Mouse (Mus musculus) testis, postnatal 10 days (tissue): ENCODE data around the gene Aldh4a1.

Experiments used
- DNase-seq: peaks from one replicate; pipeline ENCODE4 v3.0.0; 2021; ENCODE audit warnings: low spot score

The Aldh4a1 gene

DNA sequence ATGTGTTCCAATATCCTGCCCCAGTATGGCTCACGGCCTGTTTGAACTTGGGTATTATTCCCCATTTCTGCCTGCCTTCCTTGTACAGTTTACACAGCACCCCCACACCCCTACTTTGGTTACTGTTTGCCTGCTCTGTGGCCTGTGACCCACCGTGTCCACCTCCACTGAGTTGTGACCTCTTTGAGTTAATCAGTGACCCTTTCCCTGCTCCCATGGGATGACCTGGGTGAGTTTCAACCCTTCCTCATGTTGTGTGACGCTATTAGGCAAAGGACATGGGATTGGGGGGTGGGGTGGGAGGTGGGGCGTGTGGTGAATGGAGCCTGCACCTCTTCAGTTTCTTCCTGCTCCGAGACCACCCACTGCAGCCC lies 1.4 kb downstream of the Aldh4a1 start:
- DNase-seq: no peak

DNA sequence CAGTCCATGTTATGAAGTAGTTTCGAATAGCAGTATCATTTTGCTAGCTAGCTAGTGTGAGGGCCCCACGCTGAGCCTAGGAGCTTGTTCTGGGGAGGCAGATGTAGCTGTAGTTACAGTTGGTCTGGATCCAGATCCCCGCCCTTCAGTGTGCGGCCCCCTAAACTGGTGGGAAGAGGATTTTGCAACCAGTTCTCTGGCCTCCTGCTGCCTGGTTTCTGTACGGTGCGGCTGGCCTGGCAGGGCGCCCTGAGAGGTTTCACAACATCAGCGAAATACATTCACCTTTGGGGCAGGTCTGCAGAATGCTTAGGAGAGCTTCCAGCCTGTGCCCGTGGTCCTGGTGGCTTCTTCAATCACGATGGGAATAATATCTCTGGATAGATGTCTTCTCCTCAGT lies 2.0 kb downstream of the Aldh4a1 start:
- DNase-seq: no peak

DNA sequence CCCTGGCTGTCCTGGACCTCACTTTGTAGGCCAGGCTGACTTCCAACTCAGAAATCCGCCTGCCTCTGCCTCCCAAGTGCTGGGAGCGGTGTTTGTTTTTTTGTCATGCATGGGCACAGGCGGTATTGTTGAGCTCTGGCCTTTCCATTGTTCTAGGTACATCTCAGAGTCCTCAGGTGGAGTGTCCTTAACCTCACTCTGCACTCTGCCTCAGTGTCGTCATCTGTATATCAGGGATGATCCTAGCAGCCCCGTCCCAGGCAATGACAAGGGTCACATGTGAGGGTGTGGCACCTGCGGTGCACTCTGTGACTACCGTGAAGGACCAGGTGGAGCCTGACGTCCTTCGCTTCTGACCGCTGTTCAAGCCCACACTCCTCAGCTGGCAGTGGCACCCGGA lies 4.7 kb downstream of the Aldh4a1 start:
- no peak for DNase-seq

DNA sequence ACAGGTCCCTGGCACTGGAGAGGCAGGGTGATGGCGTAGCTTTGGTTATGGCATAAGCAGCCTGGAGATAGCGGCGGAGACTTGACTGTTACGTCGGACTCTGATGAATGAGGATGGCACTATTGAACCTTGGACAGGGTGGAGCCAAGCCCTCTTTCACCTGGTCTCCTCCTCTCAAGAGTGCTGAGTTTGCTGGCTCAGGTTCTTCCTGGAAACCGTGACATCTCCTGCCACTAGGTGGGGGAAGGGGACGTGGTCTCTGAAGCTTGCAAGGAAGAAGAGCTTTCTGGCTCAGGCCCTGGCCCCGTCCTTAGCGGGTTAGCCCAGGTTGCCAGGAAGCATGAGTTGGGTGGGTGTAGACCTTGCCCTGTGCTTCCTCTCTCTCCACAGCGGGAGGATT lies 7.5 kb downstream of the Aldh4a1 start:
- DNase-seq: no peak

DNA sequence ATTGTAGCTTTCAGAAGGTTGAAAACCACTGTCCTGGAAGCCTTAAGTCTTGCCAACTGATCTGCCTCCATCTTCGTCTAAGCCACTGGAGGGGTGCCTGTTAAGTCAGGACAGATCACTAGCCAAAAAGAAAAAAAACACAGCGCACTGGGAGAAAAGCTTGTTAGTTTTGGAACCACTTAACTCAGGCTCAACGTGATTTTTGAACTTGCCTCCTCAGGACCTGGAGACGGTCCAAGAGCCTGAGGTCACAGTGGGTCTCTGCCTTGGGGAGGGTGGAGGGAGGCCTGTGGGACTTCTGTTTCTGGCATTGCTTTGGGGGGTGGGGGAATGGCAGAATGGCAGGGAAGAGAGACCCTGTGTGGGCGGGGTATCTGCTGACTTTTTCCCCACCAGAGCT lies 8.5 kb downstream of the Aldh4a1 start:
- no peak for DNase-seq

DNA sequence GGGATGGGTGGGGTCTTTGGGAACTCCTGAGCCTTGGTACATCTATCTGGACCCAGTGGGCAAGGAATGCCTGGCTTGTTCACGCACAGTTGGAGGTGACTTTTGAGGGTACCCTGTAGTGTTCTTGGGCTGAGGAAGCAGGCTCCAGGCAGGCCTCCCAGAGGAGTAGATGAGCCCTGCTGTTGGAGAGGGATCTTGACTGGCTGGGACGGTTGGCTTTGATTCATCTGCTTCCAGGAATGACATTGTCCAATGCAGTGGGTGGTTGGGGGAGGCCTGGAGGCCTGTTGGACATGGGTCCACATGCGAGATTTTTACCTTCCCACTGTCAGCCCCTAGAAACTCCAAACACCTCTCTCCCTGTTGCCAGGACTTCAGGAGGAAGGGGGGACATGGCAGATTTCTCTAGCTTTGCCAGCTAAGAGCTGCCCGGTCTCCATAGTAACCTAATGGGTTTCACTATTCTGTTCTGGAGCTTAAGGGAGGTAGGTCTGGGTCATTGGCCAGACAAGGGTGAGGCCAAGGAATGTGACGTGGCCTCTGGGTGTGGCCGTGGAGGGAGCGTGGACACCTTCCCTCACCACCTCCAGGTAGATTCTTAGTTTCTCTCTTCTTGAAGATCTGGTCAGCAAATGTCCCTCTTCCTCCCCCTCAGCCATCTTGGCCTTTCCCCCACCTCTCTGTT lies 9.0 kb downstream of the Aldh4a1 start:
- DNase-seq: no peak

DNA sequence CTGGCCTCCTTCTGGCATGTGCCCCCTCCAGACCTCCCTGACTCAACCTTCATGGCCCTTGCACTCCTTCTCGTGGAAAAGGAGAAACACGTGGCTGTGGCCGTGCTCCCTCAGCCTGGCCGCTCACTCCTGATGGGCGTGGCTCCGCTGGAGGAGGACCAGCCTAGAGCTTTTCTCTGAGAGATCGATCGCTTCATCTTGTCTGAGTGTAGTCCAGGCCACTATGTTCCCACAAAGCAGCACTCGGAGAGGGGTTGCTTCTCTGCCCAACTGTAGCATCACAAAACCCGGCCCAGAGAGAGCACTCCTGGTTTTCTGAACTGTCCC lies 9.6 kb downstream of the Aldh4a1 start:
- no peak for DNase-seq

DNA sequence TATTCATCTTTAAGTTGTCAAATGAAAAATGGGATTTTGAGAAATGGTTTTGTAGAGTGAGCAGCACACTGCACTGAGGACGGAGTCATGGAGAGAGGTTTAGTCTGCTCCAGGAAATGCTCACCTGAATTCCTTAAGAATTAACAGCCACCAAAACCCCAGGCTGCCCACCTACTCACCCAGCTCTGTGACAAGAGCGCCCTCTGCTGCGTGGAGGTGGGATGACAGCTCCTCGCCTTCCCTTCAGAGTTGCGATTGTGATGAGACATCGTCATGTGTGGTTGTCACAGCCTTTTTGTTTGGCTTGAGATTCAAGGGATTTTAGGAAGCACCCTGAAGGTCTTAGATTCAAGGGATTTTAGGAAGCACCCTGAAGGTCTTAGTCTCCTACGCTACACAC lies 13.7 kb downstream of the Aldh4a1 start:
- peak; percentile 91 for DNase-seq

DNA sequence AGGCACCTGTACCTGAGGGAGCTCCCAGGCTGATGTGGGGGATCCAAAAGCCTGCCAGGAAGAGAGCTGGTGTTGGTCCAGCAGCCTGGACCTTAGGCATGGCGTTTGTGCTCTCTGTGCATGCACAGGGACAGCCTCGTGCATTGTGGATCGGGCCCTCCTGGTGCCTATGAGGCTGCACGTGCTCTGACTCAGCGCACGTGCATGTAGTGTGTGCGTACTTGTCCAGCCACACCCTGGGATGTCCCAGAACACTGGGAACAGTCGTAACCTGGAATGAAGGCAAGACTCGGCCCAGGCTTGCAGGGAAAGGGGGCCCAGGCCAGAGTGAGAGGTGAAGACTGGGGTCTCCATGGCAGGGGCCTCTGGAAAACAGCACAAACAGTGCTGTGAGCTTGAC lies 15.2 kb downstream of the Aldh4a1 start:
- DNase-seq: no peak

DNA sequence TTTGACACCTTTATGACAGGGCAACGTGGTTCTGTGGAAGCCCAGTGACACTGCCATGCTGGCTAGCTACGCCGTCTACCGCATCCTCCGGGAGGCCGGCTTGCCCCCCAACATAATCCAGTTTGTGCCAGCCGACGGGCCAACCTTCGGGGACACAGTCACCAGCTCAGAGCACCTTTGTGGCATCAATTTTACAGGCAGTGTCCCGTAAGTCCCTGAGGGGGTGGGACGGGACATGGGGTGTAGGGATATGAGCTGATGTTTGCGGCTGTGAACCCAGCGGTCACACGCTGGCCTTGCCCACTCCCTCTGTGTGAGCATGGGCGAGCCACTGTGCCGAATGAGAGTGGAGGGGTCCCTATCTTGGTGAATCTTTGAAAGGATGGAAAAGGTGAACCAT lies 15.7 kb downstream of the Aldh4a1 start:
- no peak for DNase-seq

DNA sequence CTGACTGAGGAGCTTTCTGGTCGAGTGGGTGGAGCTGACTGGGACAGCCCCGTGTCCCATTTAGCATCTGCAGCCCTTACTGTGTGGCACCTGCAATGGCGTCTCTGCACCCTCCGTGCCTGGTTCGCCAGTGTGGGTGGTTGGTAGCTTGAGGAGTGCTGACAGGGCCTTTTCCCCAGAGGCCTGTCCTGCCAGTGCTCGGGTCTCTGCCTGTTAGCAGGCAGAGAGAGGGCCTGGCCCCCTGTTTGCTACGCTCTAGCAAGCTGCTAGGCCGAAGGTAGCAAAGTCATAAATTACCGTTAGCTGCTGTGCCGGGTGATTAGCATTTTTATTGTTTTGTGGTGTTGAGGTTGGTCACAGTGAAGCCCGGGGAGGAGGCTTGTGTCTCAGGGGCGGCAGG lies 17.1 kb downstream of the Aldh4a1 start:
- no peak for DNase-seq

DNA sequence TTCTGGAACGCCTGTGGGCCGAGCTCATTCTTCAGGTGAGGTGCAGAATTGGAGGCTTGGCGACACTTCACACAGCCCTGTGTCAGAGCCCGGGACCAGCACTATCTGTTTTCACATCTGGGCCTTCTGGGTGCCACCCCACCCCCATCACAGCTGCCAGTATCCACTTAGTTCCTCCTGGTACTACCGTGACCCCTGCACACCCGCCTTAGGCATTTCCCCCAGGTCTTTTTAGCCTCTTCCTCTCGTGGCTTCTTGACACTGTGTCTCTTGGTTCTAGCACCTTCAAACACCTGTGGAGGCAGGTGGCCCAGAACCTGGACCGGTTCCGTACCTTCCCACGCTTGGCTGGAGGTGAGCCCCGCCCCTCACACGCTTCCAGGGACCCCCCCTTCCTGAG lies 17.7 kb downstream of the Aldh4a1 start:
- no peak for DNase-seq

DNA sequence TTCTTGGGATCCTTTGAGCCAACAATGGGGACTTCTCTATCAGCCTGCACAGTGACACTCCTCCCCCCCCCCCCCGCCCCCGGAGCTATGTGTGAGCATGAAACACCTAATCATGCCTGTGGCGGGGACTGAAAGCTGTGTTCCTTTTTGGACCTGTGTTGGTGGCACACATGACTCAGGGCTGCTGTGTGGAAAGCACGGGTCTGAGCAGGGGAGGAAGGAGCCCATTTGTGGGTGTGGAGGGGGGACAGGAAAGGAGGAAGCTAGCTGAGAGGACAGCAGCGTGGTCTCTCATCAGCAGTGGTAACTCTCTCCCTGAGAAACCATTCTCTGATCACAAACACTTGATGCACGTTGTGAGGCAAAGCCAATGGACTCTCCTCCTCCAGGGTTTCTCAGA lies 18.1 kb downstream of the Aldh4a1 start:
- DNase-seq: no peak

DNA sequence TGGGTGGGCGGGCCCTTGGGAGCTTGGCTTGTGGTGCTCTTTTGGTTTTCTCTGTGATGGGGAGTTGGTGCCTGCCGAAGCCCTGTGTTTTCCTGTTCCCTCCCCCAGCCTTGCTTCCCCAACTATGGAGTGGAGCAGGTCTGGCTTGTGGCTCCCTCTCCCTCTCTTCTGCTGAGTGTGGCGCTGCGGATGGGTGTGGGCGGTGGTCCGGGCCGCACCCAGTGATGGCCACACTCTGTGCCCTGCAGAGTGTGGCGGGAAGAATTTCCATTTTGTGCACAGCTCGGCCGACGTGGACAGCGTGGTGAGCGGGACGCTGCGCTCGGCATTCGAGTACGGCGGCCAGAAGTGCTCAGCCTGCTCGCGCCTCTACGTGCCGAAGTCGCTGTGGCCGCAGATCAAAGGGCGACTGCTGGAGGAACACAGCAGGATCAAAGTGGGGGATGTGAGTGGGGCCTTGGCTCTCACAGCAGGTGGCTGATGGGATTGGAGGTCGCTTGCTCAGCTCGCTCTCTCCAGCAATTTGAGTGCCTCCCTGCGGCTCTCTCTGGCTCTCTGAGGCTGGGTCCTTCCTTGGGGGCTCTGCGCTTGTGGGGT lies 19.3 kb downstream of the Aldh4a1 start:
- DNase-seq: no peak

DNA sequence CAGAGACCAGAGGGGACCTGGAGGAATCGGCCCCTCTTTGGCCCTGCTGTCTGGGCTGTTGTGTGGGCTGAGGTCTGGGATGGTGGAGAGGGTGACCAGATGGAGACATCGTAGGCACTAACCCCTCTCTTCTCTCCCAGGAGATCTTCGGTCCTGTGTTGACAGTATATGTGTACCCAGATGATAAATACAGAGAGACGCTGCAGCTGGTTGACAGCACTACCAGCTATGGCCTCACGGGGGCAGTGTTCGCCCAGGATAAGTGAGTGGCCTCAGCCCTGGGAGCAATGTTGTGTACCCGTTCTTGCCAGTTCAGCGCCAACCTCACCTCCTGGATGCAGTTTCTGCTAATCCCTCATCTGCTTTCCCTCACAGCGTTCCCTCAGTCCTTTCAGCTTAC lies 21.3 kb downstream of the Aldh4a1 start:
- DNase-seq: peak; percentile 89

DNA sequence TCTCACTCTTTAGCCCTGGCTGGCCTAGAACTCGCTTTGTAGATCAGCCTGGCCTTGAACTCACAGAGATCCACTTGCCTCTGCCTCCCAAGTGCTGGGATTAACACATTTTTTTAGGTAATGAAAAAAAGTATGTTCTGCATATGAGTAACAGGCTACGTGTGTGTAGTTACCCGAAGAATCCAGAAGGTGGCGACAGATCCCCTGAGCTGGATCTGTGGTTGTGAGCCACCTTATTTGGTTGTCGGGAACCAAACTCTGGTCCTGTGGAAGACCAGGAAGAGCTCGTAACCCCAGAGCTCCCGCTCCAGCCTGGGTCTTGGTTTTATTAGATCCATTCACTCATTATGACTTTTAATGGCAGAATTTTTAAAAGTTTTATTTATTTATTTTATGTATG lies 24.2 kb downstream of the Aldh4a1 start:
- DNase-seq: no peak

DNA sequence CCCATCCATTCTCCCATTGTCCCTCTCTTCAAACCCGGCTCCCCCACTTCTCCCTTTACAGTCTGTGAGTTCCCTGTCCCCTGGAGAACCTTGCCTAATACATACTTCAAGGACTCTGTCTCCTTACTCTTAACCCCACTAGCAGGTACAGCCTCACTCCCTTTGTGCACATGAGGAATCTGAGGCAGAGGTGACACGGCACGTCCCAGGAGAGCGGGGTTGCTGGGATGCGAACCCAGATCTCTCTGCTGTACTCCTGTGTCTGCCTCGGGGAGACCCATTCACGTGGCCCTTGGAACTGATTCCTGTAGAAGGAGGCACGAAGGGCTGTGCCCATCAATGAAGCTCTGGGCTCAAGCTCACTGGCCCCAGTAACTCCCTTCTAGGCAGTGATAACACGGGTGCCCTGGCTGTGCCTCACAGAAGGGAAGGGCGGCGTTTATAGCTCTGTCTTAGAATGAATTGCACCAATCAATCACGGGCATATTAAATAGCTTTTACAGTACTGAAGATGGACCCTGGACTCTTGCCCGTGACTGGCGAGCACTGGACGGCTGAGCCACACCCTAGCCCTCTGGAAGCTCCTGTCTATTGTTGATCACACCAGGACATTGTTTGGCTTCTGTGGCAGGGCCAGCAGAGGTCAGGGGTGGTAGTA lies 27.5 kb downstream of the Aldh4a1 start:
- DNase-seq: no peak

DNA sequence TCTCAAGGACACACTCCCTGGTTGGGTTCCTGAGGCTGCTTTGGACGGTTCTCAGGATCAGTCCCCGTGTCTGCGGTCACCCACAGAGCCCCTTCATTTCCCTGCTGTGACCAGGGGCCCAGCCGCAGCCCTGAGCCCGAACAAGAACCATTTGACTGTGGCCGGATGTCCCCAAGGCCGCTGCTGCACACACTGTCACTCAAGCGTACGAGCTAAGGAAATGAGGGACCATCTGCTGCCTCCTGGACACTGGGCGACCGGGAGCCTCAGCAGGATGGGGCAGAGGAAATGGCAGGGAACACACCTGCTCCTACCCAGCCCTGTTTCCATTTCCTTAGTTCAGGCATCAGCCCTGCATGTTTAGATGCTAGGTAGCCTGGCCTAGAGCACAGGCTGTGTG lies 28.2 kb downstream of the Aldh4a1 start:
- no peak for DNase-seq

DNA sequence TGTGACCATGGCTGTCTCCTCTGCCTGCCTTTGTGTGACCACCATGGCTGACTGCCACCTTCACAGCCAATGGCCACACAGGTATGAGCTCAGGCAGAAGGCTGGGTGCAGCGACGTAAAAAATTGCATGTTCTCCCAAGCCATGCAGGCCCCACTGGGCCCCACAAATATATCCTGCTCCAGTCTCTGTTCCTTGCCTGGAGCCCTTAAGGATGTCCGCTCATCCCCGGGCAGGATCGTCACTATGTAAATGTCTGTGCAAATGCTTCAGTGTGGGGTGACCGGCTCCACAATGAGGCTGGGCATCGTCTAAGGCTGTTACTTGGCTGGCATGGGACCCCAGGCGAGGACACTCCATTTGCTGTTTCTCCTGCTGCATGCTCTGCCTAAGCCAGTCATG lies 30.6 kb downstream of the Aldh4a1 start, which contains the start of gene Tas1r2:
Tas1r2 (plus strand) TSS at position 301 of the 400 bp plus-strand sequence.
- no peak for DNase-seq

DNA sequence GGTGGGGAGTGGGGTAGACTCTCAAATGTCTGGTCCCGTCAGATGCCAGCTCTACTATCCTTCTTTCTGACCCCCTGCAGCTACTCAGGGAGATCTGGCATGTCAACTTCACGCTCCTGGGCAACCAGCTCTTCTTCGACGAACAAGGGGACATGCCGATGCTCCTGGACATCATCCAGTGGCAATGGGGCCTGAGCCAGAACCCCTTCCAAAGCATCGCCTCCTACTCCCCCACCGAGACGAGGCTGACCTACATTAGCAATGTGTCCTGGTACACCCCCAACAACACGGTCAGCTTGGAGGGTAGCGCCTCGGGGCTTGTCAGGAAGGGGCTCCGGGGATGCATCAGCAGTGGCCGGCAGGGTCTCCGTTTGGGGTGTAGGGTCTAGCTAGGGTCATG lies 39.2 kb downstream of the Aldh4a1 start:
- no peak for DNase-seq

DNA sequence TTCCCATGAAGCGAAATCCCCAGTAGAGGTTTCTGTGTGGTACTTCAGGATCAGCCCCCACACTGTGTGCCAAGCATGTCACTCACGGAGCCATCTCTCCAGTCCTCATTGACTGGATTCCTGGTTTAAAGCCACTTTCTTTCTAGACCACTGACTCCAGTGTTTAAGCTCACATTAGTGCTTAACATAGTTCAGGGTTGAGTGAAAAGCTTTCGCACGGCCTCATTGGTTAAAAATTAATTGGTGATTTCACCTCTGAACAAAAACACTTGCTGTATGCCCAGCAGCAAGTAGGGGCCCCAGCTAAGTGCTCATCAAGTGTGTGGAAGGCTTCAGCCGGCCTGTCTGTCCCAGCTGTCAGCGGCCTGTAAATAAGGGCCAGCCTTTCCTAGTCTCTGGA lies 45.0 kb downstream of the Aldh4a1 start:
- DNase-seq: no peak

DNA sequence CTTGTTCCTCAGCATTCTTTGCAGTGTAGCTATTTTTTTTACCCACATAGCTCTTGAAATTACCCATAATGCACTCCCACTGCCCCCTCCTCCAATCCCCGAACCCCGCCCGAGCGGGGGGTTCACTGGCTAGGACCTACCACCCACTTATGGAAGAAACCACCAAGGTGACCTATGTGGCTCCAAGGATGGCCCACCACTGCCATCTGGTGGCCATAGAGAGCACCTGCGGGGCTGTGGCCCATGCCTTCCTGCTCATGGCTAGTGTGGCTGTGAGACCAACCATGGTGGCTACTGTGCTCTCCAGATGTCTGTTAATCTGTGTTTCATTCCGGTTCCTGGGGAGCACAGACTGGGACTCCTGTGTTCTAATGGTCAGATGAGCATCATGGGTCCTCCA lies 47.2 kb downstream of the Aldh4a1 start:
- peak; percentile 76 for DNase-seq

DNA sequence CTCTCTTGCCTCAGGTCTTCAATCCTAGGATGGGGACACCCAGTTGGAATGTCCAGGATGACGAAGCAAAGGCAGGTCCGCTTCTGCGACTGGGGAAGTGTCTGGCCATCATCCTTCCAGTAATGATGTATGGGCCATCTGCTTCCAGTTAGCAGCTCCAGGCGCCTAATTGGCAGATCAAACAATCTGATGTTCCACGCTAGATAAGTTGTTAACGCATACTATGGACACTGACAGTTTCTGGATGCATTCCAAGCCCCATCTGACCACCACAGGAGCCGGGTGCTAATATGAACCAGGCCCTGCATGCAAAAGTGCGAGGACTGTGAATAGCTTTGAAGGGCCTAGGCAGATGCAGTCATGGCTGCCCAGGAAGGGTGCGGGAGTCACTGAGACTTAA lies 53.0 kb downstream of the Aldh4a1 start:
- no peak for DNase-seq
